Mouse (Mus musculus) central nervous system, embryonic 18 days (tissue): ENCODE results near the gene Atp6ap1l. TPM values are rescaled to one million over a fixed set of nuclear protein-coding genes. Genes with fewer than 3 reads are reported as not detected.

Source experiments
- polyA plus RNA-seq: library from polyadenylated mRNA; depleted of rRNA; stranded (reverse); fragments of >200 nt; gene quantifications from 2 replicates; pipeline ENCODE4 v1.2.3, GENCODE M21; 2012; rRNA removed

Atp6ap1l gene
- 5.4 and 7.8 TPM in 2 replicates for polyA plus RNA-seq

DNA sequence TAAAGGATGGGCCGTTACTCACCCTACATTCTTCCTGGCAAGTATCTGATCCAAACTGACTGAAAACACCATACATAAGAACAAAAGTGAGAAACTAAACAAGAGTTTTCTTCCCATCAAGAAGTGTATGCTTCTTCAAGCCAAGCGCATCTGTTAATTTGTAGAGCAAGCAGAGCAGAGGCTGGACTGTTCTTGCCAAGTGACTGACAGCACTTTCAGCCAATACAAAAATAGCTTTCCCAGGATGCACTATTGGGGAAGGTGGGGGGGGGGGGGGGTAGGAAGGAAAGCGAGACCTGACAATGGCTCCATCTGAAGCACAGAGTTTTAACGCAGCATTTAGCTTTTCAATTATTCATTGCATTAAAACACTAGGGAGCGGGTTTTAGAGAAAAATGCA lies at the start of gene Atp6ap1l:
Gene Atp6ap1l, minus strand, starts transcription at position 180 of the 400 bp plus-strand sequence.

DNA sequence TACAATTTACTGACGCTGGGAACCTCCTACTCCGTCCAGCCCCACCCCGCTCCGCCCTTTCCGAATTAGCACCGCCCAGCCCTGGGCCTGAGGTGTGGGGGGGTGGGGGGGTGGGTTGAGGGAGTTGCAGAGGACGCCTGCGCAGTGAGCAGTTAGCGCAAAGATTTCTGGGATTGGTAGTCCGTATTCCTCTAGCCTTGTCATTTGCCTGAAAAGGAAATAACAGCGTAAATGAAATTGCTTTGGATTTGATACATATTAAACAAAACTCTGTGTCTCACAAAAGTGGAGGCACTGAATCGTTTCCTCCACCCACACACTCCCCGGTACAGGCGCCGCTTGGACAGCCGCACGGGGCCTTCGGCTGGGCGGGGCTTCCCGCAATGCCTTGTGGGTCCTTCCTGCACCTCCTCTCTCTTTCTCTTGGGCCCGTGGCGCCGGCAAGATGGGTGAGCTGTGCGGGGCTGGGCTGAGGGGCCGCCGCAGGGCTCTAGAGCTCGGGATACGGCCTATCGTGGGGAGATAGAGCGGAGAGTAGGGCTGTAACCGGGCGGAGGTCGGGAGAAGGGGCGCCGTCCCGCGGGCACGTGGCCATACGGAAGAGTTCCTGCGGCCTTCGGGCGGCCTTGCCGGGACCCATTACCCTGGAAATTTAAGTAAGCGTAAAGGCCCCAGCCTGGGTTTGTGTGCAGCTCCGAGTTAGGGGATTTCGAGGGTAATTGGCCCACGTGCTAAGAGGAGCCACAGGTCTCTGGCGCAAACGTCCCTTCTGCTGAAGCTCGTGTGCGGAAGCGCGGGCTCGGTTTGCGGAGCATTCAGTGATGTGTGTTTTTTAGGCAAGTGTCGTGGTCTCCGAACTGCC lies 17.8 kb upstream of the Atp6ap1l start, which contains the start of gene Rps23:
Gene Rps23, plus strand, starts transcription at position 208 of the 862 bp plus-strand sequence.

Other genes starting within 250 kb of the Atp6ap1l start
- 1,011 and 1,012 TPM in 2 replicates for gene Rps23, start 17.6 kb upstream of the Atp6ap1l start, polyA plus RNA-seq